18 mouse cellular contexts compared by ENCODE assay signal in the genomic region with DNA sequence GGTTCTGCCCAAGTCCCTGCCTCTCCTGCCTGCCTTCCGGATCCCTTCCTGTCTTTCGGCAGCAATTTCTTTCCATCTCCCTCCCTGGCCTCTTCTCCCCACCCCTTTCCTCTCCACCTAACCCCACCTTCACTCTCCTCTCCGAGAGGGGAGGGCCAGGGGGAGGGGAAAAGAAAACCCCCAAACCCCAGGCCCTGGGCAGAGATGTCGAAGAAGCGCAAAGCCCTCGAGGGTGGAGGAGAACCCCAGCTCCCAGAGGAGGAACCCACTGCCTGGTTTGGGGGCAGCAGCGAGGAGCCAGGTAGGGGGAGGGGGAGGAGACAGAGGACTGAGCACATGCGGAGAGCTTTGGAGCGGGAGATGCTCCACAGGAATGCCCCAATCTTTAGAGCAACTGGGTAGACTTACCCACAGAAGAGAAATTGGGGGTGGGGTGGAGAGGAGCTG. TPM values are rescaled to one million over a fixed set of nuclear protein-coding genes. Genes with fewer than 3 reads are reported as not detected.
DNase-seq lines count a peak whose midpoint lies in the region; ATAC-seq and TF ChIP-seq lines count a peak whose summit lies in the region.
"Had no signal": no experiment of that assay in that cellular context is flagged by ENCODE, and none has a peak within 500 bp of the region (broad histone marks: within the 10 kb centered on the region; RNA-seq: fewer than 3 reads in every experiment).

No protein-coding gene starts in this region.

- no peak overlapping the region for H3K4me2 ChIP-seq in forebrain, embryonic 13.5 days

- no peaks in the 10 kb centered on the region for H3K36me3 ChIP-seq in forebrain, embryonic 13.5 days (ENCODE audit: poor library complexity, severe bottlenecking)

- intact Hi-C loops in left cerebral cortex, postnatal 25 days (cut with DNase I) = loop anchor here (2.0 kb wide), 1 partner anchor 66 kb away; no protein-coding TSS in a partner anchor

- H3K27me3 ChIP-seq in forebrain, embryonic 13.5 days = peaks cover 33% of the 10 kb centered on the region

- H3K4me1 ChIP-seq in forebrain, embryonic 13.5 days = peaks cover 25% of the 10 kb centered on the region

- ATAC-seq in forebrain, embryonic 13.5 days = no peak
- no peak for ATAC-seq in megakaryocyte progenitor cell, adult 5-6 weeks (replicated peaks; ENCODE audit: poor library complexity)

- WGBS in forebrain, embryonic 13.5 days = 12% methylated on average over 9 of the region's 9 CpGs

- no peaks in the 10 kb centered on the region for H3K9me3 ChIP-seq in forebrain, embryonic 13.5 days (replicated peaks)

- TF ChIP-seq CTCF in layer of hippocampus, adult 2 months (conservative IDR thresholded peaks at IDR 0.05) = no peak

- peak overlapping the region; percentile 97 for H3K27ac ChIP-seq in layer of hippocampus, adult 2 months
- no peak overlapping the region for H3K27ac ChIP-seq in forebrain, embryonic 13.5 days

- peak; percentile 24 for DNase-seq in adrenal gland, postnatal 10 days
- DNase-seq in adrenal gland, postnatal 4 days (ENCODE audit: low spot score in 2 of 2) = no peak
- peak; percentile 38 to 50 for DNase-seq in layer of hippocampus, adult 2 months (ENCODE audit: low spot score in 2 of 2)
- DNase-seq in layer of hippocampus, adult 9-10 months (ENCODE audit: low spot score) = no peak
- DNase-seq in cerebellum, adult 11-12 months = peak; percentile 85
- peak; percentile 50 to 68 for DNase-seq in left cerebral cortex, postnatal 25 days (ENCODE audit: low spot score in 2 of 2)
- DNase-seq: adrenal gland, postnatal 14 days; embryo, embryonic 11 days; kidney, adult 8-10 months; liver; lung, postnatal 36 days had no signal

- no peak overlapping the region for H3K9ac ChIP-seq in forebrain, embryonic 13.5 days

- H3K4me3 ChIP-seq in layer of hippocampus, adult 2 months = peak overlapping the region; percentile 76
- H3K4me3 ChIP-seq in forebrain, embryonic 13.5 days = no peak overlapping the region

RNA-seq across cellular contexts. Expression of a gene that starts 1.7 kb away (rescaled TPM):
- total RNA-seq in adrenal gland, postnatal 10 days (2021) = 10 to 100 TPM; 12.4 to 20.0 TPM
- 10 to 100 TPM; 20.2 to 21.3 TPM for total RNA-seq in adrenal gland, postnatal 4 days (2021)
- 10 to 100 TPM; 67.6 to 71.6 TPM for total RNA-seq in layer of hippocampus, adult 2 months (2021)
- total RNA-seq in left cerebral cortex, postnatal 25 days (2021) = 100 to 1,000 TPM in 1 of 2 experiments, 10 to 100 TPM in 1; 64.8 to 174 TPM
- polyA plus RNA-seq in forebrain, embryonic 13.5 days (2015; fragmentation: Nextera tagmentation; extraction: Ambion mirVana) = 13.1 and 13.4 TPM in 2 replicates
- total RNA-seq in megakaryocyte progenitor cell, adult 5-6 weeks (2015) = 0.10 TPM in 1 of 2 replicates, not detected in the other
- 0.04 TPM in 1 of 2 replicates, not detected in the other for total RNA-seq in megakaryocyte progenitor cell, adult 5-6 weeks (2017)

RNA-seq across cellular contexts. Expression of a gene that starts 39.9 kb away (rescaled TPM):
- total RNA-seq in adrenal gland, postnatal 10 days (2021) = not detected
- total RNA-seq in adrenal gland, postnatal 4 days (2021) = not detected
- total RNA-seq in layer of hippocampus, adult 2 months (2021) = not detected
- not detected for total RNA-seq in left cerebral cortex, postnatal 25 days (2021)
- polyA plus RNA-seq in forebrain, embryonic 13.5 days (2015; fragmentation: Nextera tagmentation; extraction: Ambion mirVana) = not detected in 2 replicates
- not detected in 2 replicates for total RNA-seq in megakaryocyte progenitor cell, adult 5-6 weeks (2015)
- total RNA-seq in megakaryocyte progenitor cell, adult 5-6 weeks (2017) = not detected in 2 replicates
- total RNA-seq: adrenal gland, postnatal 14 days; MEL had no signal
- polyA plus RNA-seq: frontal cortex, adult 2 months; heart, embryonic 16.5 days; neural tube, embryonic 11.5 days; spleen, adult 2 months had no signal

Comparison
In these comparisons a context has a peak if more than half of its experiments do, and no peak if none do; other contexts are left out.
1. DNase-seq: peak in adrenal gland, postnatal 10 days (single experiment), layer of hippocampus, adult 2 months (2 of 2), cerebellum, adult 11-12 months (single experiment) and left cerebral cortex, postnatal 25 days (2 of 2); none in adrenal gland, postnatal 4 days (0 of 2) and layer of hippocampus, adult 9-10 months (single experiment).
2. RNA of a gene that starts 1.7 kb away (total RNA-seq): 64.8 to 174 TPM in left cerebral cortex, postnatal 25 days, 67.6 to 71.6 TPM in layer of hippocampus, adult 2 months, 20.2 to 21.3 TPM in adrenal gland, postnatal 4 days and 12.4 to 20.0 TPM in adrenal gland, postnatal 10 days; 0.04 to 0.10 TPM in megakaryocyte progenitor cell, adult 5-6 weeks; every median in the first group is over 10 times any median in the second.